Mouse (Mus musculus) neural tube, embryonic 12.5 days (tissue): ENCODE data around the gene Pram1. TPM values are rescaled to one million over a fixed set of nuclear protein-coding genes. Genes with fewer than 3 reads are reported as not detected.
A peak's percentile ranks its signal among the peaks of the same experiment; 100 is the strongest.
"Not testable (repeated sequence)": the region's sequence is repeated elsewhere in the genome, so short reads cannot be mapped to it uniquely, and the experiment has no call there.

Source experiments
- ATAC-seq: fragments of 200-750 bp; cut with Nextera tagmentation; 2 replicates; pipeline ENCODE4 v1.8.0; 2017; ENCODE audit warnings: low read depth, mild to moderate bottlenecking, moderate TSS enrichment, moderate library complexity; ENCODE audit not compliant: low FRiP score
- H3K27ac ChIP-seq: fragments of 300-500 bp; sonication (generic); 2 replicates; pipeline ENCODE4 v1.5.1; 2016
- H3K27me3 ChIP-seq: fragments of 300-500 bp; sonication (generic); replicated peaks from 2 replicates; pipeline ENCODE4 v1.6.1; 2016; ENCODE audit warnings: mild to moderate bottlenecking
- H3K36me3 ChIP-seq: fragments of 300-500 bp; sonication (generic); 2 replicates; pipeline ENCODE4 v1.6.1; 2016; ENCODE audit warnings: mild to moderate bottlenecking
- H3K4me1 ChIP-seq: fragments of 300-500 bp; sonication (generic); 2 replicates; pipeline ENCODE4 v1.6.1; 2016
- H3K4me2 ChIP-seq: fragments of 300-500 bp; sonication (generic); replicated peaks from 2 replicates; pipeline ENCODE4 v1.6.1; 2016; ENCODE audit warnings: mild to moderate bottlenecking
- H3K4me3 ChIP-seq: fragments of 300-500 bp; sonication (generic); 2 replicates; pipeline ENCODE4 v1.5.1; 2016
- H3K9ac ChIP-seq: fragments of 300-500 bp; sonication (generic); 2 replicates; pipeline ENCODE4 v1.6.1; 2016; ENCODE audit warnings: mild to moderate bottlenecking
- H3K9me3 ChIP-seq: fragments of 300-500 bp; sonication (generic); 2 replicates; pipeline ENCODE4 v1.6.1; 2016; ENCODE audit warnings: mild to moderate bottlenecking
- WGBS: fragments of 180-500 bp; shearing (Covaris S2); methylation state at CpG from one replicate; pipeline ENCODE4 v1.1.7; 2016; 5-methylcytosine and 5-hydroxymethylcytosine counted together
- polyA plus RNA-seq: library from polyadenylated mRNA; unstranded; fragments of >200 nt; fragmentation: Nextera tagmentation; extraction: Ambion mirVana; gene quantifications from 2 replicates; pipeline ENCODE4 v1.2.1, GENCODE M21; 2016

Pram1 gene
- 0.87 TPM in 2 replicates for polyA plus RNA-seq

- Histone ChIP-seq H3K4me3 (no peak within 1 kb of the TSS), H3K36me3 (peaks cover 16% of the 10 kb centered on the region; the same call in 1 of the 2 replicates), H3K4me2 (no peak within 1 kb of the TSS), H3K27ac (no peak within 1 kb of the TSS), H3K4me1 (no peaks in the 10 kb centered on the region), H3K9ac (no peak within 1 kb of the TSS), H3K9me3 (no peaks in the 10 kb centered on the region), H3K27me3 (no peaks in the 10 kb centered on the region)
- WGBS: 87% methylated on average over 4 of the region's 4 CpGs
- no peak for ATAC-seq
These were observed at the start of gene Pram1 for GRCm38 (mm10) chr17:33637516-33638276. Pram1 (plus strand) TSS chr17:33638056.

DNA sequence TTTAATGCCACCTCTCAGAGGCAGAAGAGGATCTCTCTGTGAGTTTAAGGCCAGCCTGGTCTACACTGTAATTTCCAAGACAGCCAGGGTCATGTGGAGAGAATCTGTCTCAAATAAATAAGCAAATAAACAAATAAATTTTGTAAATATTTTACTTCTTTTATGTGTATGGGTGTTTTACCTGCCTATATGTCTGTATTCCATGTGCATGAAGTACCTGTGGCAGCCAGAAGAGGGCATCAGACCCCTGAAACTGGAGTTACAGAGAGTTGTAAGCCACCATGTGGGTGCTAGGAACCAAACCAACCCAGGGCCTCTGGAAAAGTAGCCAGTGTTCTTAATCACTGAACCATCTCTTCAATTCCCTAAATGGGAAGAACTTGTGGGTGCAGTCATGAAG is 40.6 kb upstream of the Pram1 start:
- Histone ChIP-seq H3K4me1 (no peaks in the 10 kb centered on the region), H3K36me3 (no peaks in the 10 kb centered on the region), H3K4me2 (no peak overlapping the region), H3K4me3 (no peak overlapping the region), H3K9ac (no peak overlapping the region), H3K9me3 (0 out of 2 replicates have a peak, but pooled peaks cover 7% of the 10 kb centered on the region), H3K27me3 (no peaks in the 10 kb centered on the region), H3K27ac (no peak overlapping the region)
- ATAC-seq: no peak

- Histone ChIP-seq H3K27me3 (no peaks in the 10 kb centered on the region), H3K4me1 (no peaks in the 10 kb centered on the region), H3K4me3 (no peak overlapping the region), H3K9ac (no peak overlapping the region), H3K9me3 (0 out of 2 replicates have a peak, but pooled peaks cover 7% of the 10 kb centered on the region), H3K27ac (no peak overlapping the region), H3K4me2 (no peak overlapping the region), H3K36me3 (no peaks in the 10 kb centered on the region)
- 89% methylated on average over 5 of the region's 5 CpGs for WGBS
- no peak for ATAC-seq
These were observed 39.4 kb upstream of the Pram1 start for GRCm38 (mm10) chr17:33598506-33598905.

DNA sequence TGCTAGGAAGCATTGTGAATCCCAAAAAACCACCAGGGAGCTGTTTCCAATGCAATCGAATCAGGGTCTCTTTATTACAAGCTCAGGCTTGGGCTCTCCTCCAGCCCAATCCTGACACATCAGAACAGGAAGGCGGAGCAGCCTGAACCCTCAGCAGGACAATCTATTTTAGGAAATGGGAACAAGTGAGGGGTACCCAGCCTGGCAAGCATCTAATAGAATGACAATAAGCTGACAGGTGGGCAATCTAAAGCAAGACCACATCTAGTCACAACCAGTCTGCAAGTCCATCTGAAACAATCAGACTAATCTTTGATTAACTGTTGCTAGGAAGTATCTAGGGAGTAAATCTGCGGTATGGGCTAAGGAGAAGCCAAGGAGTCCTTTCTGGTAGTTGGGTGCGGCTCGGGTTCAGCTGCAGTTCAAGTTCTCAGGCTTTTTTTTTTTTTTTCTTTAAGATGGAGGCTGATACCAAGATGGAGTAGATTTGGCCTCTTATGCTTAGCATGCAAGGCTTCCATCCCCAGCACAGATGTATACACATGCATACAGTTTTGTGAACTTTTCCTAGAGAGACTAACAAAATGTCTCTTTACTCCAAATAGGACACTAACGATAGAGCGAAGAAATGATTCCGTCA is 37.9 kb upstream of the Pram1 start:
- Histone ChIP-seq H3K4me1 (no peaks in the 10 kb centered on the region), H3K9ac (no peak overlapping the region), H3K27ac (no peak overlapping the region), H3K4me2 (no peak overlapping the region), H3K4me3 (no peak overlapping the region), H3K36me3 (no peaks in the 10 kb centered on the region), H3K27me3 (no peaks in the 10 kb centered on the region), H3K9me3 (0 out of 2 replicates have a peak, but pooled peaks cover 7% of the 10 kb centered on the region)
- no peak for ATAC-seq
- 91% methylated on average over 8 of the region's 8 CpGs for WGBS

GRCm38 (mm10) chr17:33600831-33601230 is 37.0 kb upstream of the Pram1 start:
- 0 out of 2 replicates have a peak, but pooled peaks cover 7% of the 10 kb centered on the region for H3K9me3 ChIP-seq
- no peaks in the 10 kb centered on the region for H3K36me3 ChIP-seq
- H3K4me1 ChIP-seq: no peaks in the 10 kb centered on the region
- no peak overlapping the region for H3K9ac ChIP-seq
- H3K27ac ChIP-seq: no peak overlapping the region
- H3K27me3 ChIP-seq: no peaks in the 10 kb centered on the region
- no peak for ATAC-seq
- WGBS: 78% methylated on average over 3 of the region's 3 CpGs
- H3K4me2 ChIP-seq: no peak overlapping the region
- no peak overlapping the region for H3K4me3 ChIP-seq

DNA sequence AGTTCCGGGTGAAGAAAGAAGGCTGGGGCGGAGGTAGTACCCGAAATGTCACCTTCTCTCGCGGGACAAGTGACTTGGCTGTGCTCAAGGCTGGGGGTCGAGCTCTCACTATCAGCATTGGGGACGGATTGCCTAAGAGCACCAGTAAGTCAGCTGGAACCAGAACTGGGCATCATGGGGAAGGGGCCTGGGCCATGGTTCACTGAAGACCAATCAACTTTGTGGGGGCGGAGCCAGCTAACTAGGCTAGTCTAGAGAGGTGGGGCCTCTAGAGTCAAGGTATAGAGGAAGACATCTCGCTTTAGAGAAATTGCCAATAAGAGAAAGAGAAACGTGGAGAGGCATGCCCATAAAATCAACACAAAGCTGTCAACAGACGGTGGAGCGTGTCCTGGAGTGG is 35.9 kb upstream of the Pram1 start:
- WGBS: 82% methylated on average over 12 of the region's 12 CpGs
- Histone ChIP-seq H3K9ac (no peak overlapping the region), H3K4me2 (no peak overlapping the region), H3K36me3 (no peaks in the 10 kb centered on the region), H3K4me1 (no peaks in the 10 kb centered on the region), H3K4me3 (no peak overlapping the region), H3K9me3 (0 out of 2 replicates have a peak, but pooled peaks cover 7% of the 10 kb centered on the region), H3K27ac (no peak overlapping the region), H3K27me3 (no peaks in the 10 kb centered on the region)
- ATAC-seq: no peak

- H3K36me3 ChIP-seq: no peaks in the 10 kb centered on the region
- ATAC-seq: no peak
- WGBS: 89% methylated on average over 2 of the region's 2 CpGs
These were observed 30.6 kb upstream of the Pram1 start for GRCm38 (mm10) chr17:33607273-33607672.

DNA sequence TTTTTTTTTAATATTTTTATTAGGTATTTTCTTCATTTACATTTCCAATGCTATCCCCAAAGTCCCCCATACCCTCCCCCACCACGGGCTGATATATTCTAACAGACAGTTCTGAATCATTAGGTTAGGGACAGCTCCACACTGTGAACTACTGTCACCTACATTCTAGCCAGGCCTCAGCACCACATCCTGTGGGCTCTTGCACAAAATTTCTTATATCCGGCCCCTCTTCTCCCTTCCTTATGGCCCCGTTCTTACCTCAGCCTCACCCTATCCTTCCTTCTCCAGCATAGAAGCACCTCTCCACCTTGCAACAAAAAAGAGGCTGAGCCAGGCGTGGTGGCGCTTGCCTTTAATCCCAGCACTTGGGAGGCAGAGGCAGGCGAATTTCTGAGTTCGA is 27.3 kb upstream of the Pram1 start:
- no peak overlapping the region for H3K4me2 ChIP-seq
- no peaks in the 10 kb centered on the region for H3K36me3 ChIP-seq
- no peaks in the 10 kb centered on the region for H3K4me1 ChIP-seq
- H3K9ac ChIP-seq: no peak overlapping the region
- no peak for ATAC-seq
- WGBS: 84% methylated on average over 7 of the region's 7 CpGs
- H3K9me3 ChIP-seq: no peaks in the 10 kb centered on the region
- no peak overlapping the region for H3K27ac ChIP-seq
- H3K27me3 ChIP-seq: no peaks in the 10 kb centered on the region
- no peak overlapping the region for H3K4me3 ChIP-seq

More at GRCm38 (mm10) chr17:33607273-33607672, 30.6 kb upstream of the Pram1 start:
- Histone ChIP-seq H3K4me1 (no peaks in the 10 kb centered on the region), H3K27ac (no peak overlapping the region), H3K4me2 (no peak overlapping the region), H3K27me3 (no peaks in the 10 kb centered on the region), H3K9ac (no peak overlapping the region), H3K9me3 (no peaks in the 10 kb centered on the region), H3K4me3 (no peak overlapping the region)

- WGBS: 91% methylated on average over 5 of the region's 5 CpGs
- not testable (repeated sequence) for H3K9me3 ChIP-seq, H3K4me3 ChIP-seq
These were observed 24.1 kb upstream of the Pram1 start for GRCm38 (mm10) chr17:33613726-33614125.

GRCm38 (mm10) chr17:33627281-33627680 is 10.6 kb upstream of the Pram1 start:
- H3K4me1 ChIP-seq: peaks cover 14% of the 10 kb centered on the region
- no peak overlapping the region for H3K4me2 ChIP-seq
- no peaks in the 10 kb centered on the region for H3K9me3 ChIP-seq
- no peak for ATAC-seq
- WGBS: 91% methylated on average over 3 of the region's 3 CpGs
- no peak overlapping the region for H3K9ac ChIP-seq
- H3K4me3 ChIP-seq: no peak overlapping the region
- H3K27me3 ChIP-seq: no peaks in the 10 kb centered on the region
- H3K36me3 ChIP-seq: peaks cover 20% of the 10 kb centered on the region
- no peak overlapping the region for H3K27ac ChIP-seq

More at GRCm38 (mm10) chr17:33613726-33614125, 24.1 kb upstream of the Pram1 start:
- H3K27me3 ChIP-seq, H3K9ac ChIP-seq, H3K4me1 ChIP-seq, ATAC-seq, H3K36me3 ChIP-seq, H3K4me2 ChIP-seq, H3K27ac ChIP-seq: not testable (repeated sequence)

- Histone ChIP-seq H3K9me3 (no peaks in the 10 kb centered on the region), H3K27ac (peak within 1 kb of the TSS; percentile 88), H3K27me3 (no peaks in the 10 kb centered on the region), H3K4me2 (peak within 1 kb of the TSS; percentile 75), H3K4me3 (peak within 1 kb of the TSS; percentile 60), H3K4me1 (peaks cover 14% of the 10 kb centered on the region), H3K9ac (peak within 1 kb of the TSS; percentile 83), H3K36me3 (peaks cover 20% of the 10 kb centered on the region)
- peak; percentile 96 for ATAC-seq
- 3% methylated on average over 35 of the region's 35 CpGs for WGBS
These were observed 9.0 kb upstream of the Pram1 start, which contains the start of gene Zfp414 for GRCm38 (mm10) chr17:33628621-33629486. Zfp414 (plus strand) TSS chr17:33629090.
